Mouse (Mus musculus) limb, embryonic 14.5 days (tissue): ENCODE measurements around the gene Gm15557. TPM values are rescaled to one million over a fixed set of nuclear protein-coding genes. Genes with fewer than 3 reads are reported as not detected.

Experiments
- ATAC-seq: fragments of 200-750 bp; cut with Nextera tagmentation; 2 replicates; pipeline ENCODE4 v1.8.0; 2017; ENCODE audit warnings: low read depth, moderate number of reproducible peaks, moderate TSS enrichment; ENCODE audit not compliant: low FRiP score
- DNase-seq: peaks from one replicate; pipeline ENCODE4 v3.0.0-alpha.2; 2015; ENCODE audit warnings: low spot score
- H3K27ac ChIP-seq: fragments of 300-500 bp; sonication (generic); replicated peaks from 2 replicates; pipeline ENCODE4 v1.5.1; 2014; ENCODE audit warnings: low read depth, mild to moderate bottlenecking, low read length, moderate library complexity, mixed read lengths
- H3K27me3 ChIP-seq: fragments of 300-500 bp; sonication (generic); 2 replicates; pipeline ENCODE4 v1.6.1; 2014; ENCODE audit warnings: low read length, mixed read lengths; ENCODE audit not compliant: control insufficient read depth, insufficient read depth
- H3K36me3 ChIP-seq: fragments of 300-500 bp; sonication (generic); 2 replicates; pipeline ENCODE4 v1.6.1; 2014; ENCODE audit warnings: mild to moderate bottlenecking, low read length, moderate library complexity, mixed read lengths; ENCODE audit not compliant: control insufficient read depth, insufficient read depth
- H3K4me1 ChIP-seq: fragments of 300-500 bp; sonication (generic); 2 replicates; pipeline ENCODE4 v1.6.1; 2014; ENCODE audit warnings: antibody characterized with exemption, low read length, mixed read lengths; ENCODE audit not compliant: control insufficient read depth, insufficient read depth
- H3K4me2 ChIP-seq: fragments of 300-500 bp; sonication (generic); replicated peaks from 2 replicates; pipeline ENCODE4 v1.6.1; 2014; ENCODE audit warnings: low read depth, mild to moderate bottlenecking, low read length, moderate library complexity; ENCODE audit not compliant: severe bottlenecking
- H3K4me3 ChIP-seq: fragments of 300-500 bp; sonication (generic); replicated peaks from 2 replicates; pipeline ENCODE4 v1.5.1; 2014; ENCODE audit warnings: low read length
- H3K9ac ChIP-seq: fragments of 300-500 bp; sonication (generic); 2 replicates; pipeline ENCODE4 v1.6.1; 2014; ENCODE audit warnings: mild to moderate bottlenecking, low read depth, low read length, moderate library complexity; ENCODE audit not compliant: severe bottlenecking
- H3K9me3 ChIP-seq: fragments of 300-500 bp; sonication (generic); 2 replicates; pipeline ENCODE4 v1.6.1; 2016; ENCODE audit warnings: low read length; ENCODE audit not compliant: control insufficient read depth
- POLR2A ChIP-seq: fragments of 200-500 bp; IDR thresholded peaks from 2 replicates; pipeline ENCODE4 v1.8.0; 2012; ENCODE audit warnings: inconsistent platforms, mild to moderate bottlenecking, moderate library complexity, borderline replicate concordance; ENCODE audit not compliant: insufficient read depth, insufficient read length; ENCODE audit errors: extremely low read depth
- WGBS: fragments of 180-500 bp; shearing (Covaris S2); extraction: QIAGEN DNeasy Blood & Tissue Kit; methylation state at CpG from one replicate; pipeline ENCODE4 v1.1.7; 2014; 5-methylcytosine and 5-hydroxymethylcytosine counted together
- polyA plus RNA-seq, 2 experiments: library from polyadenylated mRNA; depleted of rRNA in 1 of 2; stranded (reverse) in 1 of 2; unstranded in 1 of 2; fragments of >200 nt; fragmentation: Nextera tagmentation in 1 of 2; extraction: Ambion mirVana in 1 of 2; gene quantifications; 2 replicates each; pipeline versions ENCODE4 v1.2.1 to v1.2.3; 2012 to 2014

Gm15557 gene
- polyA plus RNA-seq, 2 experiments: 0.13 to 0.18 TPM

GRCm38 (mm10) chr2:155989085-155989484 is 48.6 kb downstream of the Gm15557 start:
- H3K4me2 ChIP-seq: no peak overlapping the region
- no peak for ATAC-seq
- no peak for DNase-seq
- no peaks in the 10 kb centered on the region for H3K4me1 ChIP-seq
- H3K27me3 ChIP-seq: no peaks in the 10 kb centered on the region
- TF ChIP-seq POLR2A: no peak
- H3K4me3 ChIP-seq: no peak overlapping the region
- H3K9me3 ChIP-seq: no peaks in the 10 kb centered on the region
- no peak overlapping the region for H3K9ac ChIP-seq
- H3K36me3 ChIP-seq: peaks cover 99% of the 10 kb centered on the region
- WGBS: 87% methylated on average over 4 of the region's 4 CpGs
- H3K27ac ChIP-seq: no peak overlapping the region

- no peak for TF ChIP-seq POLR2A
- DNase-seq: no peak
- ATAC-seq: no peak
- Histone ChIP-seq H3K27ac (no peak overlapping the region), H3K9me3 (no peaks in the 10 kb centered on the region), H3K4me1 (no peaks in the 10 kb centered on the region), H3K9ac (no peak overlapping the region; the same call in 1 of the 2 replicates), H3K36me3 (peaks cover 99% of the 10 kb centered on the region), H3K27me3 (no peaks in the 10 kb centered on the region), H3K4me3 (no peak overlapping the region), H3K4me2 (no peak overlapping the region)
- 90% methylated on average over 10 of the region's 10 CpGs for WGBS
Observed at GRCm38 (mm10) chr2:155991151-155991550, 50.6 kb downstream of the Gm15557 start.

- no peak overlapping the region for H3K4me2 ChIP-seq
- H3K9ac ChIP-seq: no peak overlapping the region
- DNase-seq (no peak), ATAC-seq (peak; percentile 43; the same call in 1 of the 2 replicates)
- no peak for TF ChIP-seq POLR2A
- no peak overlapping the region for H3K27ac ChIP-seq
- H3K36me3 ChIP-seq: peaks cover 99% of the 10 kb centered on the region
- 83% methylated on average over 14 of the region's 14 CpGs for WGBS
- no peaks in the 10 kb centered on the region for H3K9me3 ChIP-seq
- no peaks in the 10 kb centered on the region for H3K4me1 ChIP-seq
- H3K27me3 ChIP-seq: no peaks in the 10 kb centered on the region
- no peak overlapping the region for H3K4me3 ChIP-seq
Observed at GRCm38 (mm10) chr2:155991863-155992321, 51.4 kb downstream of the Gm15557 start.

Other genes with a start within 250 kb of the Gm15557 start
- 166 and 196 TPM in 2 replicates for gene Trpc4ap, start 248.3 kb upstream of the Gm15557 start, polyA plus RNA-seq (2012; rRNA removed)
- 140 and 153 TPM in 2 replicates for gene Trpc4ap, start 248.3 kb upstream of the Gm15557 start, polyA plus RNA-seq (2014; fragmentation: Nextera tagmentation; extraction: Ambion mirVana)
- 36.1 and 38.5 TPM in 2 replicates for gene Edem2, start 211.3 kb upstream of the Gm15557 start, polyA plus RNA-seq (2012; rRNA removed)
- 31.3 and 35.0 TPM in 2 replicates for gene Edem2, start 211.3 kb upstream of the Gm15557 start, polyA plus RNA-seq (2014; fragmentation: Nextera tagmentation; extraction: Ambion mirVana)
- gene Gm17581, start 204.9 kb upstream of the Gm15557 start, polyA plus RNA-seq (2012; rRNA removed): not detected in 2 replicates
- gene Gm17581, start 204.9 kb upstream of the Gm15557 start, polyA plus RNA-seq (2014; fragmentation: Nextera tagmentation; extraction: Ambion mirVana): not detected in 2 replicates
- gene Procr, start 189.6 kb upstream of the Gm15557 start, polyA plus RNA-seq (2012; rRNA removed): 6.2 and 8.2 TPM in 2 replicates
- 4.3 and 5.2 TPM in 2 replicates for gene Procr, start 189.6 kb upstream of the Gm15557 start, polyA plus RNA-seq (2014; fragmentation: Nextera tagmentation; extraction: Ambion mirVana)
- 0.30 and 0.44 TPM in 2 replicates for gene Mmp24, start 165.4 kb upstream of the Gm15557 start, polyA plus RNA-seq (2012; rRNA removed)
- gene Mmp24, start 165.4 kb upstream of the Gm15557 start, polyA plus RNA-seq (2014; fragmentation: Nextera tagmentation; extraction: Ambion mirVana): 0.04 and 0.07 TPM in 2 replicates
- gene BC029722, start 121.3 kb upstream of the Gm15557 start, polyA plus RNA-seq (2012; rRNA removed): 20.6 and 22.2 TPM in 2 replicates
- 12.1 and 14.1 TPM in 2 replicates for gene BC029722, start 121.3 kb upstream of the Gm15557 start, polyA plus RNA-seq (2014; fragmentation: Nextera tagmentation; extraction: Ambion mirVana)
- gene Eif6, start 113.8 kb upstream of the Gm15557 start, polyA plus RNA-seq (2012; rRNA removed): 95.8 and 98.7 TPM in 2 replicates
- 170 and 174 TPM in 2 replicates for gene Eif6, start 113.8 kb upstream of the Gm15557 start, polyA plus RNA-seq (2014; fragmentation: Nextera tagmentation; extraction: Ambion mirVana)
- gene Fam83c, start 105.9 kb upstream of the Gm15557 start, polyA plus RNA-seq (2012; rRNA removed): 1.5 and 2.0 TPM in 2 replicates
- gene Fam83c, start 105.9 kb upstream of the Gm15557 start, polyA plus RNA-seq (2014; fragmentation: Nextera tagmentation; extraction: Ambion mirVana): 1.4 and 2.1 TPM in 2 replicates
- gene Uqcc1, start 10.4 kb upstream of the Gm15557 start, polyA plus RNA-seq (2012; rRNA removed): 32.6 and 42.1 TPM in 2 replicates
- 57.2 and 58.5 TPM in 2 replicates for gene Uqcc1, start 10.4 kb upstream of the Gm15557 start, polyA plus RNA-seq (2014; fragmentation: Nextera tagmentation; extraction: Ambion mirVana)
- gene Gdf5, start 4.6 kb downstream of the Gm15557 start, polyA plus RNA-seq (2012; rRNA removed): 40.9 and 58.7 TPM in 2 replicates
- gene Gdf5, start 4.6 kb downstream of the Gm15557 start, polyA plus RNA-seq (2014; fragmentation: Nextera tagmentation; extraction: Ambion mirVana): 64.8 and 87.0 TPM in 2 replicates
- gene Cep250, start 15.7 kb downstream of the Gm15557 start, polyA plus RNA-seq (2012; rRNA removed): 24.5 and 31.3 TPM in 2 replicates
- gene Cep250, start 15.7 kb downstream of the Gm15557 start, polyA plus RNA-seq (2014; fragmentation: Nextera tagmentation; extraction: Ambion mirVana): 19.4 and 20.1 TPM in 2 replicates
- 3.7 and 4.6 TPM in 2 replicates for gene 6430550D23Rik, start 67.2 kb downstream of the Gm15557 start, polyA plus RNA-seq (2012; rRNA removed)
- 1.9 and 2.6 TPM in 2 replicates for gene 6430550D23Rik, start 67.2 kb downstream of the Gm15557 start, polyA plus RNA-seq (2014; fragmentation: Nextera tagmentation; extraction: Ambion mirVana)
- gene Ergic3, start 67.3 kb downstream of the Gm15557 start, polyA plus RNA-seq (2012; rRNA removed): 261 and 271 TPM in 2 replicates
- gene Ergic3, start 67.3 kb downstream of the Gm15557 start, polyA plus RNA-seq (2014; fragmentation: Nextera tagmentation; extraction: Ambion mirVana): 264 and 273 TPM in 2 replicates
- 0.03 and 0.11 TPM in 2 replicates for gene Fer1l4, start 112.2 kb downstream of the Gm15557 start, polyA plus RNA-seq (2012; rRNA removed)
- not detected in 2 replicates for gene Fer1l4, start 112.2 kb downstream of the Gm15557 start, polyA plus RNA-seq (2014; fragmentation: Nextera tagmentation; extraction: Ambion mirVana)
- gene Spag4, start 124.4 kb downstream of the Gm15557 start, polyA plus RNA-seq (2012; rRNA removed): 5.7 and 7.9 TPM in 2 replicates
- gene Spag4, start 124.4 kb downstream of the Gm15557 start, polyA plus RNA-seq (2014; fragmentation: Nextera tagmentation; extraction: Ambion mirVana): 2.1 and 3.0 TPM in 2 replicates
- gene Cpne1, start 171.2 kb downstream of the Gm15557 start, polyA plus RNA-seq (2012; rRNA removed): 90.7 and 123 TPM in 2 replicates
- 37.8 and 42.6 TPM in 2 replicates for gene Cpne1, start 171.2 kb downstream of the Gm15557 start, polyA plus RNA-seq (2014; fragmentation: Nextera tagmentation; extraction: Ambion mirVana)
- 28.5 and 35.0 TPM in 2 replicates for gene Rbm12, start 171.2 kb downstream of the Gm15557 start, polyA plus RNA-seq (2012; rRNA removed)
- 30.6 and 33.3 TPM in 2 replicates for gene Rbm12, start 171.2 kb downstream of the Gm15557 start, polyA plus RNA-seq (2014; fragmentation: Nextera tagmentation; extraction: Ambion mirVana)
- 14.4 and 23.3 TPM in 2 replicates for gene Gm28036, start 186.4 kb downstream of the Gm15557 start, polyA plus RNA-seq (2012; rRNA removed)
- gene Gm28036, start 186.4 kb downstream of the Gm15557 start, polyA plus RNA-seq (2014; fragmentation: Nextera tagmentation; extraction: Ambion mirVana): 10.9 and 12.8 TPM in 2 replicates
- 312 and 331 TPM in 2 replicates for gene Romo1, start 203.3 kb downstream of the Gm15557 start, polyA plus RNA-seq (2012; rRNA removed)
- gene Romo1, start 203.3 kb downstream of the Gm15557 start, polyA plus RNA-seq (2014; fragmentation: Nextera tagmentation; extraction: Ambion mirVana): 406 and 435 TPM in 2 replicates
- 36.6 and 36.8 TPM in 2 replicates for gene Nfs1, start 203.5 kb downstream of the Gm15557 start, polyA plus RNA-seq (2012; rRNA removed)
- 36.6 and 39.0 TPM in 2 replicates for gene Nfs1, start 203.5 kb downstream of the Gm15557 start, polyA plus RNA-seq (2014; fragmentation: Nextera tagmentation; extraction: Ambion mirVana)
- 251 and 297 TPM in 2 replicates for gene Rbm39, start 239.5 kb downstream of the Gm15557 start, polyA plus RNA-seq (2012; rRNA removed)
- 728 and 775 TPM in 2 replicates for gene Rbm39, start 239.5 kb downstream of the Gm15557 start, polyA plus RNA-seq (2014; fragmentation: Nextera tagmentation; extraction: Ambion mirVana)